Mouse (Mus musculus): ENCODE measurements around the gene Lypd8.
"Not testable (repeated sequence)": the region's sequence is repeated elsewhere in the genome, so short reads cannot be mapped to it uniquely, and the experiment has no call there.

Lypd8 gene

GRCm38 (mm10) chr11:58378763-58379278 lies at the start of gene Lypd8:
Lypd8 (plus strand) TSS chr11:58379043.
- no peak for DNase-seq (ENCODE audit: low read depth, low spot score)

GRCm38 (mm10) chr11:58329906-58330275 lies 49.0 kb upstream of the Lypd8 start:
- no peak for DNase-seq (ENCODE audit: low read depth, low spot score)

- peak; percentile 94 for DNase-seq (ENCODE audit: low read depth, low spot score)
These were observed 48.3 kb upstream of the Lypd8 start, which contains the start of the genes Zfp672 and Sh3bp5l for GRCm38 (mm10) chr11:58330276-58331148. Zfp672 (minus strand) TSS chr11:58330339. Sh3bp5l (plus strand) TSS chr11:58330724.

- DNase-seq (ENCODE audit: low read depth, low spot score), result peak; percentile 43
These were observed 47.7 kb upstream of the Lypd8 start for GRCm38 (mm10) chr11:58331149-58331495.

- no peak for DNase-seq (ENCODE audit: low read depth, low spot score)
These were observed 47.3 kb upstream of the Lypd8 start for GRCm38 (mm10) chr11:58331546-58331945.

- DNase-seq (ENCODE audit: low read depth, low spot score), result no peak
These were observed 44.1 kb upstream of the Lypd8 start for GRCm38 (mm10) chr11:58334746-58335145.

- no peak for DNase-seq (ENCODE audit: low read depth, low spot score)
These were observed 32.1 kb upstream of the Lypd8 start for GRCm38 (mm10) chr11:58346745-58347144.

GRCm38 (mm10) chr11:58350628-58351027 lies 28.2 kb upstream of the Lypd8 start:
- no peak for DNase-seq (ENCODE audit: low read depth, low spot score)

- DNase-seq (ENCODE audit: low read depth, low spot score), result no peak
These were observed 27.7 kb upstream of the Lypd8 start for GRCm38 (mm10) chr11:58351179-58351578.

GRCm38 (mm10) chr11:58352681-58353548 lies 25.9 kb upstream of the Lypd8 start:
- peak; percentile 32 for DNase-seq (ENCODE audit: low read depth, low spot score)

- DNase-seq (ENCODE audit: low read depth, low spot score), result no peak
These were observed 25.1 kb upstream of the Lypd8 start for GRCm38 (mm10) chr11:58353709-58354108.

GRCm38 (mm10) chr11:58354476-58354875 lies 24.4 kb upstream of the Lypd8 start:
- DNase-seq (ENCODE audit: low read depth, low spot score), result no peak

- DNase-seq (ENCODE audit: low read depth, low spot score), result no peak
These were observed 23.9 kb upstream of the Lypd8 start for GRCm38 (mm10) chr11:58354927-58355326.

GRCm38 (mm10) chr11:58357042-58357441 lies 21.8 kb upstream of the Lypd8 start:
- no peak for DNase-seq (ENCODE audit: low read depth, low spot score)

- no peak for DNase-seq (ENCODE audit: low read depth, low spot score)
These were observed 20.9 kb upstream of the Lypd8 start for GRCm38 (mm10) chr11:58357844-58358534.

GRCm38 (mm10) chr11:58362562-58362961 lies 16.3 kb upstream of the Lypd8 start:
- DNase-seq (ENCODE audit: low read depth, low spot score), result not testable (repeated sequence)

- no peak for DNase-seq (ENCODE audit: low read depth, low spot score)
These were observed 14.4 kb upstream of the Lypd8 start for GRCm38 (mm10) chr11:58364454-58364853.

- DNase-seq (ENCODE audit: low read depth, low spot score), result not testable (repeated sequence)
These were observed 12.7 kb upstream of the Lypd8 start for GRCm38 (mm10) chr11:58366191-58366590.

GRCm38 (mm10) chr11:58377273-58377672 lies 1.6 kb upstream of the Lypd8 start:
- no peak for DNase-seq (ENCODE audit: low read depth, low spot score)

- DNase-seq (ENCODE audit: low read depth, low spot score), result no peak
These were observed 1.2 kb upstream of the Lypd8 start for GRCm38 (mm10) chr11:58377686-58378085.

GRCm38 (mm10) chr11:58379516-58379915 lies 673 bp downstream of the Lypd8 start:
- no peak for DNase-seq (ENCODE audit: low read depth, low spot score)

- no peak for DNase-seq (ENCODE audit: low read depth, low spot score)
These were observed 3.6 kb downstream of the Lypd8 start for GRCm38 (mm10) chr11:58382471-58382870.

Measured in mesoderm, embryonic 11.5 days (tissue).